Mouse (Mus musculus) forebrain, embryonic 16.5 days (tissue): ENCODE data around the gene Gaa. TPM values are rescaled to one million over a fixed set of nuclear protein-coding genes. Genes with fewer than 3 reads are reported as not detected.
"Not testable (repeated sequence)": the region's sequence is repeated elsewhere in the genome, so short reads cannot be mapped to it uniquely, and the experiment has no call there.

Source experiments
- ATAC-seq: fragments of 200-750 bp; cut with Nextera tagmentation; 2 replicates; pipeline ENCODE4 v1.8.0; 2017; ENCODE audit warnings: mild to moderate bottlenecking, moderate library complexity
- H3K27ac ChIP-seq: fragments of 300-500 bp; sonication (generic); 2 replicates; pipeline ENCODE4 v1.5.1; 2014; ENCODE audit warnings: low read length, control low read depth
- H3K27me3 ChIP-seq: fragments of 300-500 bp; sonication (generic); replicated peaks from 2 replicates; pipeline ENCODE4 v1.6.1; 2014; ENCODE audit warnings: low read length; ENCODE audit not compliant: control insufficient read depth, insufficient read depth
- H3K36me3 ChIP-seq: fragments of 300-500 bp; sonication (generic); 2 replicates; pipeline ENCODE4 v1.6.1; 2014; ENCODE audit not compliant: control insufficient read depth, insufficient read depth
- H3K4me1 ChIP-seq: fragments of 300-500 bp; sonication (generic); replicated peaks from 2 replicates; pipeline ENCODE4 v1.6.1; 2014; ENCODE audit warnings: low read length; ENCODE audit not compliant: control insufficient read depth, insufficient read depth
- H3K4me2 ChIP-seq: fragments of 300-500 bp; sonication (generic); 2 replicates; pipeline ENCODE4 v1.6.1; 2014; ENCODE audit warnings: mild to moderate bottlenecking, low read length, control low read depth
- H3K4me3 ChIP-seq: fragments of 300-500 bp; sonication (generic); replicated peaks from 2 replicates; pipeline ENCODE4 v1.5.1; 2014; ENCODE audit warnings: mild to moderate bottlenecking, low read length, control low read depth
- H3K9ac ChIP-seq: fragments of 300-500 bp; sonication (generic); replicated peaks from 2 replicates; pipeline ENCODE4 v1.6.1; 2014; ENCODE audit warnings: low read depth, low read length, control low read depth
- H3K9me3 ChIP-seq: fragments of 300-500 bp; sonication (generic); 2 replicates; pipeline ENCODE4 v1.6.1; 2016; ENCODE audit warnings: low read length; ENCODE audit not compliant: control insufficient read depth
- WGBS: fragments of 180-500 bp; shearing (Covaris S2); extraction: QIAGEN DNeasy Blood & Tissue Kit; methylation state at CpG from one replicate; pipeline ENCODE4 v1.1.7; 2014; 5-methylcytosine and 5-hydroxymethylcytosine counted together
- polyA plus RNA-seq: library from polyadenylated mRNA; unstranded; fragments of >200 nt; fragmentation: Nextera tagmentation; extraction: Ambion mirVana; gene quantifications from 2 replicates; pipeline ENCODE4 v1.2.1, GENCODE M21; 2015

Gaa gene
- polyA plus RNA-seq, 1 experiment from 2014 or later: 69.7 TPM

GRCm38 (mm10) chr11:119249011-119249410 is 18.7 kb upstream of the Gaa start:
- no peaks in the 10 kb centered on the region; the same call in 1 of the 2 replicates for H3K36me3 ChIP-seq
- no peaks in the 10 kb centered on the region for H3K27me3 ChIP-seq
- no peak overlapping the region for H3K9ac ChIP-seq
- H3K27ac ChIP-seq: no peak overlapping the region
- no peak for ATAC-seq
- H3K4me2 ChIP-seq: no peak overlapping the region
- H3K4me1 ChIP-seq: peaks cover 9% of the 10 kb centered on the region
- no peak overlapping the region for H3K4me3 ChIP-seq
- 35% methylated on average over 6 of the region's 6 CpGs for WGBS
- H3K9me3 ChIP-seq: no peaks in the 10 kb centered on the region

- no peak for ATAC-seq
- 84% methylated on average over 17 of the region's 17 CpGs for WGBS
- no peaks in the 10 kb centered on the region for H3K27me3 ChIP-seq
- H3K36me3 ChIP-seq: no peaks in the 10 kb centered on the region; the same call in 1 of the 2 replicates
- no peaks in the 10 kb centered on the region for H3K9me3 ChIP-seq
- peaks cover 9% of the 10 kb centered on the region for H3K4me1 ChIP-seq
- no peak overlapping the region for H3K4me2 ChIP-seq
- H3K9ac ChIP-seq: no peak overlapping the region
- no peak overlapping the region for H3K4me3 ChIP-seq
- H3K27ac ChIP-seq: no peak overlapping the region
These were observed 16.7 kb upstream of the Gaa start for GRCm38 (mm10) chr11:119250998-119251397.

GRCm38 (mm10) chr11:119252854-119253541 is 14.7 kb upstream of the Gaa start:
- H3K27me3 ChIP-seq: no peaks in the 10 kb centered on the region
- no peaks in the 10 kb centered on the region for H3K9me3 ChIP-seq
- H3K4me1 ChIP-seq: peaks cover 9% of the 10 kb centered on the region
- 8% methylated on average over 22 of the region's 22 CpGs for WGBS
- no peak overlapping the region for H3K27ac ChIP-seq
- no peak overlapping the region for H3K9ac ChIP-seq
- peak overlapping the region; percentile 34 for H3K4me2 ChIP-seq
- ATAC-seq: peak; percentile 76; the same call in 1 of the 2 replicates
- H3K36me3 ChIP-seq: no peaks in the 10 kb centered on the region; the same call in 1 of the 2 replicates
- peak overlapping the region; percentile 3; the same call in 1 of the 2 replicates for H3K4me3 ChIP-seq

GRCm38 (mm10) chr11:119256557-119256956 is 11.1 kb upstream of the Gaa start:
- H3K4me3 ChIP-seq, H3K27me3 ChIP-seq, H3K4me2 ChIP-seq, H3K36me3 ChIP-seq, H3K9ac ChIP-seq, H3K4me1 ChIP-seq, H3K27ac ChIP-seq, ATAC-seq, H3K9me3 ChIP-seq: not testable (repeated sequence)
- 78% methylated on average over 5 of the region's 5 CpGs for WGBS

- Histone ChIP-seq H3K4me1 (no peaks in the 10 kb centered on the region), H3K9ac (no peak overlapping the region), H3K36me3 (no peaks in the 10 kb centered on the region), H3K9me3 (no peaks in the 10 kb centered on the region), H3K27me3 (no peaks in the 10 kb centered on the region), H3K4me3 (peak overlapping the region; percentile 32), H3K27ac (no peak overlapping the region), H3K4me2 (peak overlapping the region; percentile 53)
- 76% methylated on average over 9 of the region's 9 CpGs for WGBS
- no peak for ATAC-seq
These were observed 9.5 kb upstream of the Gaa start for GRCm38 (mm10) chr11:119258216-119258571.

GRCm38 (mm10) chr11:119258572-119259322 is 8.9 kb upstream of the Gaa start:
- peak overlapping the region; percentile 32 for H3K4me3 ChIP-seq
- H3K9ac ChIP-seq: peak overlapping the region; percentile 29; the same call in 1 of the 2 replicates
- peak; percentile 81 for ATAC-seq
- no peaks in the 10 kb centered on the region for H3K4me1 ChIP-seq
- 69% methylated on average over 23 of the region's 23 CpGs for WGBS
- H3K36me3 ChIP-seq: no peaks in the 10 kb centered on the region
- H3K27ac ChIP-seq: no peak overlapping the region
- no peaks in the 10 kb centered on the region for H3K9me3 ChIP-seq
- peak overlapping the region; percentile 53 for H3K4me2 ChIP-seq
- no peaks in the 10 kb centered on the region for H3K27me3 ChIP-seq

- H3K36me3 ChIP-seq: no peaks in the 10 kb centered on the region
- no peak overlapping the region for H3K4me3 ChIP-seq
- ATAC-seq: no peak
- H3K4me1 ChIP-seq: no peaks in the 10 kb centered on the region
- no peak overlapping the region for H3K9ac ChIP-seq
- H3K9me3 ChIP-seq: no peaks in the 10 kb centered on the region
- H3K27ac ChIP-seq: no peak overlapping the region
- H3K4me2 ChIP-seq: no peak overlapping the region
- 87% methylated on average over 8 of the region's 8 CpGs for WGBS
- H3K27me3 ChIP-seq: no peaks in the 10 kb centered on the region
These were observed 7.7 kb upstream of the Gaa start for GRCm38 (mm10) chr11:119259977-119260376.

- no peak for ATAC-seq
- Histone ChIP-seq H3K27me3 (no peaks in the 10 kb centered on the region), H3K4me1 (peaks cover 15% of the 10 kb centered on the region), H3K4me3 (no peak overlapping the region), H3K4me2 (no peak overlapping the region), H3K9me3 (no peaks in the 10 kb centered on the region), H3K27ac (no peak overlapping the region), H3K9ac (no peak overlapping the region), H3K36me3 (no peaks in the 10 kb centered on the region)
- 93% methylated on average over 13 of the region's 13 CpGs for WGBS
These were observed 3.3 kb upstream of the Gaa start for GRCm38 (mm10) chr11:119264413-119264812.

- ATAC-seq: no peak
These were observed 1.9 kb upstream of the Gaa start for GRCm38 (mm10) chr11:119265811-119266210.

More at GRCm38 (mm10) chr11:119265811-119266210, 1.9 kb upstream of the Gaa start:
- H3K4me2 ChIP-seq: no peak overlapping the region
- no peaks in the 10 kb centered on the region for H3K36me3 ChIP-seq
- WGBS: 81% methylated on average over 7 of the region's 7 CpGs
- no peaks in the 10 kb centered on the region for H3K9me3 ChIP-seq
- H3K9ac ChIP-seq: no peak overlapping the region
- no peaks in the 10 kb centered on the region for H3K27me3 ChIP-seq
- no peak overlapping the region for H3K27ac ChIP-seq
- H3K4me1 ChIP-seq: peaks cover 15% of the 10 kb centered on the region
- no peak overlapping the region for H3K4me3 ChIP-seq
